Mouse (Mus musculus) adrenal gland, adult (tissue): ENCODE measurements around the gene Trp53.

ENCODE experiments used
- DNase-seq, 2 experiments: peaks; one replicate each; pipeline ENCODE4 v3.0.0; 2022 to 2023; ENCODE audit warnings: low spot score in 1 of 2; ENCODE audit not compliant: inconsistent age in 2 of 2

Trp53 gene

DNA sequence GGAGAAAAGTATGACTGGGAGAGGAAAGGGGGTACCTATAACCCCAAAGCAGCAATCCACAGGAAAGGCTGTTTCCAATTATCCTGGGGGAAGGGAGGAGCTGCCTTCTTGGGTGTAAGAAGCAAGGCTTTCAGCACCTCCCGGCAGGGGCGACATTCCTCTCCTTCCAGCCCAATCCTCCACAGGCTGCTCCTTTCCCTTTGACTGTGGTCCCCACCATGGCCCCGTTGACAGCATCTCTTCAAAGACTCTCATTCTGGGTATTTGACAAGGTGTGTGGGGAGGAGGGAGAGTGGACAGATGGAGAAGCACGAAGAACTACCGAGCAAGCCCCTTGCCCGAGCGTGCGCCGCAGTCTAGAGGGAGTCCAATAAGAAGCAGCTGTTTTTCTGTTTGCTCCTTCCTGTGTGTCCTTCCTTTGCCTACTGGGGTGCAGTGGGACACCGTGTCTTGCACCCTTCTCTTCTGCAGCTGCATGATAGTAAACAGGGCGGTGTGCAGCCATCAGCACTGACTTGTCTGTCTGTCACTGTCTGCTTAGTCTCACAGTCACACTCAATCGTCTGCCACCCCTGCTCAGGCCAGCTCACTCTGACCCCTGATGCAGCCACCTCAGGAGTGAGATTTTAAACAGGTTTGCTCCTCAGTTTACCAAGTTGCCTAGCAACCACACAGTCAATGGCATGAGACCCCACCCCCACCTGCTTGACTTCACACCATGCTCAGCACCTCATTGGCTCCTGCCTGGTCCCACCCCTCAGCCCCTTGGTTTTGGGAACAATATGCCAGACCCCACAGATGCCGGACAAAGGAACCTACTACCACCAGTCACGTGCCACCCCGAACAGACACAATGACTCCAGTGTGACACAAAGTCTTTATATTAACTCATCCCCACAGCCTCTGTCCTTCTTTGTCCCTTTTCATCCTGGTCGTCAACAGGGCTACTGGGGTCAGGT is 19.0 kb upstream of the Trp53 start:
- no peak for DNase-seq

DNA sequence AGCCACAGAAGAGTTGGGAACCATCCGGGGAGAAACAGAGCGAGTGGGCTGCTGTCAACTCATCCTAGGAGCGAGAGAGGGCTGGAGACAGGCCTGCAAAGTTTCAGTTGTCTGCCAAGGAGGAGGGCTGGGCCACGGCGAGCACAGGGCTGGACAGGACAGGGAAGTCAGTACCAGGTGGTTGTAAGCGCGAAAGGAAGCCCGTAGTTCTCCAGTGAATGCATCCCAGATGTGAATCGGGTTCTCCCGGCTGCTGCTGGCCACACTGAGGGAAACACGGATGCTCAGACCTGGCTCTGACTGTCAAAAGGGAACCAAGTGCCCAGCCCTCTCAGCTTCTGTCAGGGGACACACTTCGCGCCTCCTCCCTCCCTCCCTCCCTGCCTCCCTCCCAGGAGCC is 16.8 kb upstream of the Trp53 start:
- DNase-seq = no peak

DNA sequence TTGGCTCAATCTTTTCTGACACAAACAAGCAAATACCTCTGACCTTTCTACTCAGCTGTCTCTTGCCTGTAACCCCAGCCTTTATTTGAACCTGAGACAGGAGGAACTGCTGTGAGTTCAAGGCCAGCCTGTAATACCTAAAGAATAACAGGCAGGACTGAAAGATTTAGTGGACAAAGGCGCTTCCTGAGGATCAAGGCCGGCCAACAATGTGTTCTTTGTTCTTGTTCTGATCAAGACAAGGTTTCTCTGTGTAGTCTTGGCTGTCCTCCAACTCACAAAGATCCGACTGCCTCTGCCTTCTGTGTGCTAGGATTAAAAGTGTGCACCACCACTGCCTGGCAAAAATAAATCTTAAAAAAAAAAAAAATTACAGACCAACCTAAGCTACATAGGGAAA is 15.8 kb upstream of the Trp53 start:
- DNase-seq = no peak

DNA sequence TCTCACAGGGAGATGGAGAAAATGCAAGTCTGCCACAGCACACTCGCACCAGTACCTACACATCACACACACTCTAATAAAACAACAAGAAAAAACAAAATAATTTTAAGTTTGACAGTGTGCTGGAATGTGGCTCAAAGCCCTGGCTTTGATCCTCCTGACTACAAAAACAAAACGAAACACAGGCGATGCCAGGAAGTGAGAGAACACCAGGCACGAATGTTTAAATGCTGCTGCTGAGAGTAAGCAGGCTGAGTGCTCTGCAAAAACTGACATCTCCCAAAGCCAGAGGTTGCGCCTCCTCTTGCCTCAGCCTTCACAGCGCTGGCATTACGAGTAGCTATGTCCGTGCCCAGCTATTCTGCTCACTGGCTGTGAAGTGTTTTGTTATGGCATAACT is 15.0 kb upstream of the Trp53 start:
- no peak for DNase-seq

DNA sequence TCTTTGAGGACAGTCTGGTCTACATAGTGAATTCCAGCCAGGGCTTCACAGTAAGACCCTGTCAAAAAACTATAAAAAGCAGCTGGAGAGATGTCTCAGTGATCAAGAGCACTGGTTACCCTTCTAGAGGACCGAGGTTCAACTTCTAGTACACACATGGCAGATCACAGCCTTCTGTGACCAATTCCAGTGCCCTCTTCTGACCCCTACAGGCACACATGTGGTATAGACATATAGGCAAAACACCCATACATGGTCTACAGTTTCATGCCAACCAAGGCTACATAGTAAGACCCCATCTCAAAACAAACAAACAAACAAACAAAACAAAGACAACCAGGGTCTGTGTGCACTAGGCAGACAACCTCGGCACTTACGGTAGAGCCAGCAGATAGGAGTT is 4.9 kb upstream of the Trp53 start:
- no peak for DNase-seq

DNA sequence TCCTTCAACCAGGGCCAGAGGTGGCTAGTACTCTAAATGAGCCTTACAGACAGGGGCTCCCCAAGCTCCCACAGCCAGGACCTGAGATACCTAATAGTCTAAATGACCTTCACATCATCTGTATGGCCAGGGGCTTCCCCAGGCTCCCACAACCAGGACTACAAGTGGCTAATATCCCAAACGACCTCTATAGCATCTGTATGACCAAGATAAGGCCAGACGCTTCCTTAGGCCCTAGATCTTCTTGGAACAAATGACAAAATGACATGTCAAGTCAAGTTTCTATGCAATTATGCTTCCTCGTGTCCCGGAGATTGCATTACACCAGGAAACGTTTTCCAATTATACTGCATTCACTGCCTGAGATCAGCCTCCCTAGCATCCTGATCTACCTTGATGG is 3.9 kb upstream of the Trp53 start:
- no peak for DNase-seq

DNA sequence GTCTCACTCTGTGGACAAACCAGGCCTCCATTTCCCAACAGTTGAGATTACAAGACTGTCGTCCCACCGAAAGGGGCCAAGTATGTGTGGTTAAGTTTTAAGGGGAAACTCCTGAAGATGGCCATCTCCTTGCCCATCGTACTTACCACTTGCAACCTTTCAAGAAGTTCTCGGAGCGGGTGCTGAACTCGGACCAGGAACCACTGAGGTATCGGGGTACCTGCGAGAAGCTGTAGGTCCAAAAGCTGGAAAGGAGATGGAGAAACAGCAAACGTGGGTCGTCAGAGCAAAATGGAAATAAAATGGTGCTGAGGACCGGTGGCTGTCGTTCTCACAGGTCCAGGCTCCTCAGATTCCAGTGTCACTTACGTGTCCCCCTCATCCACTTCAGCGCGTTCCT is 1.9 kb upstream of the Trp53 start:
- no peak for DNase-seq

DNA sequence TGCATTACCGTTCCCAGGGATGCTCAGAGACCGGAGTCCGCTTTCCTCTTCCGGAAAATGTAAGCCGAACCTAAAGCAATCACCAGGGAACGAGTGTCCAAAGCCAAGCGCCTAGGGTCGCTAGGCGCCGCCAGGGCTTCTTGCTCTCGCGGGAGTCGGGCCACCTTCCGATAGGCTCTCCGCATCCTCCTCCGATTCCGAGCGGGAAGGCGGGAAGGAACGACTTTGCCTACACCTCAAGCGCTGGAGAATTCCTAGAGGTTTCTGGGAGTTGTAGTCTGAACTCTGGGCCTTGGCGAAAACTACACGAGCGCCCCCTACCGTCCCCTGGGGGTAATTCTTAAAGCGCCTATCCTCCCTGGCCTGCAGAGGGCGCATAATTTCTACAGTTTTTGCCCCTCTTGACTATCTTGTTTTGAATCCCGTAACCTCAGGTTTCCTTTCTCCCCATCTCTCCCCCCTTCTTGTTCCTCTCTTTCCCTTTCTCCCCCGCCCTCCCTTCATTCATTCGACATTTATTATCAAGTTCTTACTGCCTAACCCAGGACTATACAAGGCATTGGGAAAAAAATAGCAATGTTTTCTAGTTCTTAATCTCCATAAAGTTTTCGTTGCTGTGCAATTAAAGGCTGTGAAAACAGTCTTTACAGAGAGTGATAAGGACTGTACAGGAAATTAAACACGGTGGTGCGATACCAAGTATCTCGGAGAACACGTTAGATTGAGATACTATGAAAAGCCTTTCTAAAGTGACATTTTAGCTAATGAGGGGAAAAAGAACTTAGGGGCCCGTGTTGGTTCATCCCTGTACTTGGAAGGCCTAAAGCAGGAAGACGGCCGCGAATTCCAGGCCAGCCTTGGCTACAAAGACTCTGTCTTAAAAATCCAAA is 786 bp upstream of the Trp53 start:
- peak; percentile 97 to 100 for DNase-seq

DNA sequence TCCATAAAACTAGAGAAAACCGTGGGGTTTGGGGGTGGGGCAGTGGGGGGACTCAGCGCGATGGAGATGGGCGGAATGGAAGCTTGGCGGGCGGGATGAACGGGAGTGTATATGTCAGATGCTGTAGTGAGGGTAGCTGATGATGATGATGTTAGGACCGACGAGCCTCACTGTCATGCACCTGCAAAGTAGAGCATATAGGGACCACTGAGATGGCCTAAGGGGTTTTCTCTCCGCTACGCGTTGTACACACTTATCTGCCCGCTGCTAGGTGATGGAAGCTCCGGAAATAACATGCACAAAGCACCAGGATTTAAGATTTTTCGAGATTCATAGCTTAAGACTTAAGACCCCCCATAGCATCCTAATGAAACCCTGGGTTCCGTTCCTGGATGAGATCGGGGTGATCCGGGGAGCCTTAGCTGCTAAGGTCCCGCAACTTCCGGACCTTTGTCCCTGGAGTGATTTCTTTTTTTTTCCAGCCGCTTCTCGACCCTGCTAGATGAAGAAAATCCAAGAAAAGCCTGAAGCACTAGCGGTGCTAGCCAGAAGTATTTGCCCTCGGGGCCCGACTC is 500 bp downstream of the Trp53 start:
- DNase-seq = no peak

DNA sequence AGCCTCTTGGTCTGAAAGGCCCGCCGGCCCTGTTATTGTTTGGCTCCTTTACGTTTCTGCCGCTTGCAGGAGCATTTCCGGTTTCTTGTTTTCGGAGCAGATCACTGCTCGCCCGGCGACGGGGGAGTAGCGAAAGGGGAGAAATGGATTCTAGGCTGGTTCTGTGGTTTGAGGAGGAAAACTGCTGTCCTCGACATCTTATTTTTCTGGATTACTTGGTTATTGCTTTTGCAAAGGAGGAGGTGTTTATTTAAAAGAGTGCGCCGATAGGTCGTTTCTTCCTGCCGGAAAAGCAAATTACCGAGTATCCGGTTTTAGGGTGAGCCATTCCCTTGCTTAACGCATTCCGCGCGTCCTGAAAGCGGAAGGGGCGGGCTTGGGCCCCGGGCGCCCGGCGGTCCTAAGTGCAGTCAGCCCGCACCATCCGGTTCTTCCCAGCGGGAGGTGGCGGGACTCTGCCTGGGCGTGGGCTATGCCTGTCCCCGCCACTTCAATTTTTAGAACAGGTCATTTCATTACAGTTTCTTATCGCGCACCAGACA is 1.1 kb downstream of the Trp53 start:
- DNase-seq = peak; percentile 92 to 97

DNA sequence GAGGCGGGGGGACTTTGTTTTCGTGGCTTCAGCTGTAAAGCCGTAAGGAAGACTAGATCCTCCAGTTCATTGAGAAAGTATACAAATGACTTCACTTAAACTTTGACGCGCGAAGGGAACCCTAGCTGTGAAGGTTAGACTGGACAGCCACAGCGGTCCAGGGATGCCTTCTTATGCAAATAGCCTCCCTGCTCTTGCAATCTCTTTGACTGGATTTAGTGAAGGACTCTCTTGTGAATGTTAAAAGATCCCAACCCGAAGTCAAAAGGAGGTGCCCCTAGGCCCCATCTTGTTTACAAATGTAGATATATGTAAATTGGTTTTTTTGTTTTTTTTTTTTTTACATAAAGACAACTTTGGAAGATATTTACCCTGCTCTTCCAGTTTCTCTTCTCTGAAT is 1.7 kb downstream of the Trp53 start:
- DNase-seq = no peak

DNA sequence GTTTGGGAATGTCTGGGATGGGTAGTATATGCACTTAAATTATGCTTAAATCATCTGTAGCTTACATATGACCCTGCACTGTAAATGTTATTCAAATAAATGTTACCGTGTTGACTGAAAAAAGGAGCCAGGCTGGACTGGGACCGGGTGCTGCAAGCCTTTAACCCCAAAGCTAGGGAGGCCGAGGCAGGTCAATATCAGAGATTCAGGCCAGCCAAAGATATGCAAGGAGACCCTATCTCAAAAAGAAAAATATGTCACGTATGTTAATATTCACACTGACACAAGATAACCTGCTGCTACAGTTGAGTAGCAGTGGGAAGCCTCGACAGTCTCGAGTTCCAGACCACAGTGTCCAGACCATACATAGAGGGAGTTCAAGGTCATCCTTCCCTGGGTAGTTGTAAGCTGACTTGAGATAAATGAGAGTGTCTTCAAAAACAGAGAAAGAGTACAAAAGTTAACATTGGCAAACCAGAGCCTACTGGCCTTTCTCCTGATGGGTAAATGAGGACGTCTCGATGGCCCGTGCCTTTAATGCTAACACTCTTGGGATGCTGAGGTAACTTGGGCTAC is 2.2 kb downstream of the Trp53 start:
- DNase-seq = no peak

DNA sequence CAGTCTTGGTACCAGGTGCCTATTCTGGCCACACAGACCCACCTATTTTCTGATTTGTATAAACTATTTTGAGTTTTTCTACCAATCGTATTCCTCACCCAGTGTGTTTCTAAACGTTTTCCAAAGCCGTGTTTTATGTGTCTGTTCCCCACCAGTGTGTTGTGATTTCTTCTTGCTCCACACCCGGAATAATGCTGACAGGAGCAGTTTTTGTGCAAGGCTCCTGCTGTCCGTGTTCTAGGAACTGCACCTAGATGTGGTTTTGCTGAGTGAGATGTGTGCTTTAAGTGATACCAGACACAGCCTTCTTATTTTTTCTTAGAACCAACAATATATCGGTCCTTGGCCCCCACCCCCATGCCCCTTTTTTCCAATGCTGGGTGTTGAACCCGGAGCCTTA is 3.8 kb downstream of the Trp53 start:
- no peak for DNase-seq

DNA sequence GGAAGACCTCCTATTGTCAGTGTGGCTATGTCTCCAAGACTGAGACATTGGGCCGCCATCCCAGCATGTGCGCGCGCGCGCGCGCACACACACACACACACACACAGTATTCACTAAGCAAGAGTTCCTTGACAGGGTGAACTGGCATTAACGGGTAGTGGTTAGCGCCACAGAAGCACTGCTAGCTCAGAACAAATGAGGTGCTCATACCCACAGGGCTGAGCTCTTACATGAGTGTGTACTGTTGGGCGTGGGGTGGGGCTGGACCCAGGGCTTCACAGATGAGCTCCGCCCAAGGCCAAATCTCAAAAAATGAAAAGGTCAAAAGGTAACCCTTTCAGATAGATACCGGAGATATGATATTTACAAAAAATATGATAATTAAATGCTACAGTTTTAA is 4.8 kb downstream of the Trp53 start:
- peak in 1 of 2 experiments; percentile 24 for DNase-seq

DNA sequence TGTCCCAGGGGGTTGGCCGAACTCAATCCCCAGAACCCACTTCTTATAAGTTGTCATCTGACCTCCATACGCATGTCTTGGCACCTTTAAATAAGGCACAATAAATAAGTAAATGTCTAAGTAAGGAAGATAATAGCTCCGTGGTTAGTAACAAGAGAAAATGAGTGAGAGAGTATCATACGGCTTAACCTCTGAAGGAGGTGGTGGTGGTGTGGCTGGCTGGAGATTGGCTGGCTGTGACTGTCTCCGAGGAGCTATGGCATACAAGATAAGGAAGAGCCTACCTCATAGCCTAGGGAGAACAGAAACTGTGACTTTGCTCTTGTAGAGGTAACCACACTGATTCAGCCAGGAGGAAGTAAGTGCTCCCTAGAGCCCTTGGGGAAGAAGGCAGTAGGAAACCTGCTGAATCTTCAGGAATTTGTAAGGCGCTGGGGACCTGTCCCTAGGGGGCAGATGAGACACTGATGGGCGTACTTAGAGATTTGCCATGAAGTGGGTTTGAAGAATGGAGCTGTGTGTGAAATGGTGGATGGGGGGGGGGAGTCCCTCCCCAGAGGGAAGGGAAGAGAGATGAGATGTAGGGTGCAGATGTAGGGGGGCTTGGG is 5.7 kb downstream of the Trp53 start:
- peak in 1 of 2 experiments; percentile 18 for DNase-seq

DNA sequence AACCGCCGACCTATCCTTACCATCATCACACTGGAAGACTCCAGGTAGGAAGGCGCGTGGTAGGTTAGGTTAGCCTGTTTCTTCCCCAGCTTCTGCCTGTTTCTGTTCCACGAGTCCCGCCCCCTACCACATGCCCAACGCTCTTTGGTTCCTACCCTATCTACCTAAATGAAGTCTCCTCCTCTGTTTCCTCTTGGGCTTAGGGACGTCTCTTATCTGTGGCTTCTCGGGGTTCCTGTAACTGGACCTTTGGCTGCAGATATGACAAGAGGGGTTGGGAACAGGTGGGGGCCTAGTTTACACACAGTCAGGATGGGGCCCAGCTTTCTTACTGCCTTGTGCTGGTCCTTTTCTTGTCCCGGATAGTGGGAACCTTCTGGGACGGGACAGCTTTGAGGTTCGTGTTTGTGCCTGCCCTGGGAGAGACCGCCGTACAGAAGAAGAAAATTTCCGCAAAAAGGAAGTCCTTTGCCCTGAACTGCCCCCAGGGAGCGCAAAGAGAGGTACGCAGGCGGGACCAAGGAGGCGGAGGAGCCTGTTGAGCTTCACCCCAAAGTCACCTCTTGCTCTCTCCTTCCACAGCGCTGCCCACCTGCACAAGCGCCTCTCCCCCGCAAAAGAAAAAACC is 9.2 kb downstream of the Trp53 start:
- no peak for DNase-seq

DNA sequence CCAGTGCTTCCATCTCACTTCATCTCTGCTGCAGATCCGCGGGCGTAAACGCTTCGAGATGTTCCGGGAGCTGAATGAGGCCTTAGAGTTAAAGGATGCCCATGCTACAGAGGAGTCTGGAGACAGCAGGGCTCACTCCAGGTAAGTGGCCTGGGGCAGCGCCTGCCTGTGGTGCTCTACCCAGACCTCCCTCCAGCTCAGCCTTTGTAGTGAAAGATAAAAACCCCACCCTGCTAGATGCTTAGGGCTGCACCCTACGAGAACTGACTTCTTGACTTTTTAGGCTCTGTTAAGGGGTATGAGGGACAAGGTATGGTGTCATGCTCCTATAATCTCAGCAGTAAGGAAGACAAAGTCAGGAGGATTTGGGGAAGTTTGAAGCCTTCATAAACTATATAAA is 10.5 kb downstream of the Trp53 start:
- no peak for DNase-seq

DNA sequence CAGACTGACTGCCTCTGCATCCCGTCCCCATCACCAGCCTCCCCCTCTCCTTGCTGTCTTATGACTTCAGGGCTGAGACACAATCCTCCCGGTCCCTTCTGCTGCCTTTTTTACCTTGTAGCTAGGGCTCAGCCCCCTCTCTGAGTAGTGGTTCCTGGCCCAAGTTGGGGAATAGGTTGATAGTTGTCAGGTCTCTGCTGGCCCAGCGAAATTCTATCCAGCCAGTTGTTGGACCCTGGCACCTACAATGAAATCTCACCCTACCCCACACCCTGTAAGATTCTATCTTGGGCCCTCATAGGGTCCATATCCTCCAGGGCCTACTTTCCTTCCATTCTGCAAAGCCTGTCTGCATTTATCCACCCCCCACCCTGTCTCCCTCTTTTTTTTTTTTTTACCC is 11.3 kb downstream of the Trp53 start:
- DNase-seq = no peak

DNA sequence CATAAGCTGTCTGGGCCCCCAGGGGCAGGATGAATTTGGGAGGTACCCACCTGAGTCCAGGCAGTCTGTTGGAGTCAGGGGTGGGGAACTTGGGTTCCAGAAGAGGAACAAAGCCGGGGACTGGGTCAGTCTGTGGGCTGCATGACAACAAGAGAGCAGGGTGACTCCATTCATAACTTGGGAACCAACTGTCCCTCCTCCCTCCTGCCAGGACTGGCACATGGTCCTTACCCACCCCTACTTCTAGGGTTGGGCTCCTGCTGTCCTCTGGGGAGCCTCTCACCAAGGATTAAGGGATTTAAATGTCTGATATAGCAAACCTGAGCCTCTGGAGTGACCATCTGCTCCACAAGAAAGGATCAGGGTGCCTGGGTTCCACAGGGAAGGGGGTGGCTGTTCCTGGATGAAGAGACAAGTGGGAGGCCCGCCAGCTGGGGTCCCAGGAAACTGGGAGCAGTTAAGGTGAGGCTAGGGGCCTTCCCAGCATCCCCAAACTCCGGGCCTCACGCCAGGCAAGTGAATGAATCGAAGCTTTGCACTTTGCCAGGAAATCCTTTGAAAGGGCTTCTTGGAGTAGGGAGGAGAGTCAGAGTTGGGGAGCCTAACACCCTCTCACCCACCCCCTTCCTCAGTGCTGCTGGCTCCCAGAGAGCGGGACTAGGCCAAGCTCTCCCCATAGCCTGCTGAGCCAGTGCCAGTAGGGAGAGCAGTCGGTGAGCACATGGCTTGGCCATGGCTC is 11.9 kb downstream of the Trp53 start:
- no peak for DNase-seq
